Mouse (Mus musculus) hindbrain, embryonic 14.5 days (tissue): ENCODE results near the gene Bbx. TPM values are rescaled to one million over a fixed set of nuclear protein-coding genes. Genes with fewer than 3 reads are reported as not detected.
A peak's percentile ranks its signal among the peaks of the same experiment; 100 is the strongest.

Experiments used
- ATAC-seq: fragments of 200-750 bp; cut with Nextera tagmentation; 2 replicates; pipeline ENCODE4 v1.8.0; 2017; ENCODE audit warnings: moderate number of reproducible peaks, mild to moderate bottlenecking, moderate TSS enrichment, moderate library complexity; ENCODE audit not compliant: low FRiP score
- DNase-seq: peaks from one replicate; pipeline ENCODE4 v3.0.0-alpha.2; 2015; ENCODE audit warnings: low spot score
- H3K27ac ChIP-seq: fragments of 300-500 bp; sonication (generic); 2 replicates; pipeline ENCODE4 v1.5.1; 2014; ENCODE audit warnings: mild to moderate bottlenecking, moderate library complexity
- H3K27me3 ChIP-seq: fragments of 300-500 bp; sonication (generic); 2 replicates; pipeline ENCODE4 v1.6.1; 2014; ENCODE audit warnings: mild to moderate bottlenecking, low read length, mixed read lengths; ENCODE audit not compliant: control insufficient read depth, insufficient read depth
- H3K36me3 ChIP-seq: fragments of 300-500 bp; sonication (generic); replicated peaks from 2 replicates; pipeline ENCODE4 v1.6.1; 2014; ENCODE audit not compliant: control insufficient read depth, insufficient read depth
- H3K4me1 ChIP-seq: fragments of 300-500 bp; sonication (generic); replicated peaks from 2 replicates; pipeline ENCODE4 v1.6.1; 2014; ENCODE audit warnings: antibody characterized with exemption, low read length, mixed read lengths; ENCODE audit not compliant: control insufficient read depth, insufficient read depth
- H3K4me2 ChIP-seq: fragments of 300-500 bp; sonication (generic); replicated peaks from 2 replicates; pipeline ENCODE4 v1.6.1; 2014; ENCODE audit warnings: mild to moderate bottlenecking, moderate library complexity
- H3K4me3 ChIP-seq: fragments of 300-500 bp; sonication (generic); replicated peaks from 2 replicates; pipeline ENCODE4 v1.5.1; 2014; ENCODE audit warnings: mild to moderate bottlenecking, low read length
- H3K9ac ChIP-seq: fragments of 300-500 bp; sonication (generic); 2 replicates; pipeline ENCODE4 v1.6.1; 2014
- H3K9me3 ChIP-seq: fragments of 300-500 bp; sonication (generic); 2 replicates; pipeline ENCODE4 v1.6.1; 2016; ENCODE audit warnings: low read length; ENCODE audit not compliant: control insufficient read depth
- WGBS: fragments of 180-500 bp; shearing (Covaris S2); extraction: QIAGEN DNeasy Blood & Tissue Kit; methylation state at CpG from one replicate; pipeline ENCODE4 v1.1.7; 2014; 5-methylcytosine and 5-hydroxymethylcytosine counted together
- polyA plus RNA-seq: library from polyadenylated mRNA; unstranded; fragments of >200 nt; fragmentation: Nextera tagmentation; extraction: Ambion mirVana; gene quantifications from 2 replicates; pipeline ENCODE4 v1.2.1, GENCODE M21; 2014

Bbx gene
- polyA plus RNA-seq, 1 experiment from 2014 or later: 17.4 TPM

DNA sequence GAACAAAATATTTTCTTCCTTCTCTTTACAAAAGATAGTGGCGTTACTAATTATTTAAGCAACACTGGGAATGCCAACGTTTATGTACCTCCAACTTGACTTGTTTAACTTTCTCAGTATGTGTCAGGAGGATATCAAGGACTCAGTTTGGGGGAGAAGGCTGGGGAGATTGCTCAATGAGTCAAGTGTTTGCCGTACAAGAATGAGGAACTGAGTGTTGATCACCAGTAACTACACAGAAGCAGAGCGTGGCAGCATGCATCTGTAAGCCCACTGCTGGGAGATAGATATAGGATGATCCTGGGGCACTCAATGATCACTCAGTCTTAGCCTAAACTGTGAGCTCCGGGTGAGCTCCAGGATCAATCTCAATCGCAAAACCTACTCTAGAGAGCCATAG is 12.8 kb upstream of the Bbx start:
- DNase-seq (no peak), ATAC-seq (no peak)
- no peaks in the 10 kb centered on the region for H3K36me3 ChIP-seq
- no peak overlapping the region for H3K4me2 ChIP-seq
- H3K4me3 ChIP-seq: no peak overlapping the region
- no peak overlapping the region for H3K27ac ChIP-seq
- no peaks in the 10 kb centered on the region for H3K27me3 ChIP-seq
- no peaks in the 10 kb centered on the region for H3K9me3 ChIP-seq
- H3K9ac ChIP-seq: no peak overlapping the region
- 88% methylated on average over 6 of the region's 6 CpGs for WGBS
- no peaks in the 10 kb centered on the region for H3K4me1 ChIP-seq

DNA sequence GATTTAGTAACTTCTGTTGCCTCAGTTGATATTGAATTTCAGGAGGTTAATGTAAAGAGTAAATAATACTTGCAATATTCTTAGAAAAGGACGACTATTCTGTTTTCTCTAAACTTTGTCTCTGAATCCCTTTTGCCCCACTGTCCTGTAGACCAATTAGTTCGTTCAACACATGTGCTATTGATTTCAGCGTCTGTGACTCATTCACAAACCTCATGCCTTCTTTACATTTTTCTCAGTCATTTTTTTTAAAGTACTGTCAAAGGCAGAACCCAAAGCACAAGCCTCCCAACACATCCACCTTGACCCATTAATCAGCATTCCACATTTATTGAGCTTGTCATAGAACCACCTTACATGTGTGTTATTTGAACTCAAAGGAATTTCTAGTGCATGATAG is 6.6 kb upstream of the Bbx start:
- H3K4me2 ChIP-seq: no peak overlapping the region
- no peaks in the 10 kb centered on the region for H3K9me3 ChIP-seq
- H3K4me1 ChIP-seq: no peaks in the 10 kb centered on the region
- H3K27me3 ChIP-seq: no peaks in the 10 kb centered on the region
- 89% methylated on average over 3 of the region's 3 CpGs for WGBS
- no peak overlapping the region for H3K27ac ChIP-seq
- ATAC-seq (no peak), DNase-seq (no peak)
- no peaks in the 10 kb centered on the region for H3K36me3 ChIP-seq
- H3K4me3 ChIP-seq: no peak overlapping the region
- H3K9ac ChIP-seq: no peak overlapping the region

DNA sequence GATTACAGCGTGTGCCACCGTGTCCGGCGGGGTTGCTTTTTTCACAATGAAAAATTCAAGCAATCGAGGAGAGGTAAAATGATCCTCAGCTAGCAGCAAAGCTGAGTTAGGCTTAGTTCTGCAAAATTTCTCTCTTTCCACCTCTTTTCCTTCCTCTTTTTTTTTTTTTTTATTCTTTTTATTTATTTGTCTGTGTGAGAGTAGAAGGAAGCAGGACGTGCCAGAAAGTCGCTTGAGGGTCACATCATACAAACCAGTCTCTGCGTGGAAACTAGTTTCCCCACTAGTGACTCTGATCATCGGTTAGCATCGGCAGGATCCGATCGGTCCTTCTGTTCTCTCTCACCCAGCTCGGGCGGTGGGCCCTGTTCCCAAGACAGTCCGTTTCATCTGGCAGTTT is 5.6 kb upstream of the Bbx start:
- WGBS: 85% methylated on average over 15 of the region's 15 CpGs
- no peak for ATAC-seq

DNA sequence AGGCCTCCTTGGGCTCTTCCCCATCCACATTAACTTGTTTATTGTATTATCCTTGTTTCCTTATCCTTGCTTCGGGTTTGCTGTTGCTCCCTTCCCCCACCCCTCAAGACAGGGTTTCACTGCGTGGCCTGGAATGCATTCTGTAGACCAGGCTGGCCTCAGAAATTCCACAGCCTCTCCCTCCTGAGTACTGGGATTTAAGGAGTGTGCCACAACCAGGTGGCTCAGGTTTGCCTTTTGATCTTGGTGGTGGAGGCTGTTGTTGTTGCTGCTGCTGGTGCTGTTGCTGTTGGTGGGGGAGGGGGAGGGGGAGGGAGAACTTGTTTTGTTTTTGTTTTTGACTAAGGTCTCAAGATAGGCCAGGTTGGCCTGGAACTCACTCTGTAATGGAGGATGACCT is 5.1 kb upstream of the Bbx start:
- DNase-seq: no peak
- Histone ChIP-seq H3K9me3 (no peaks in the 10 kb centered on the region), H3K4me2 (no peak overlapping the region), H3K4me3 (no peak overlapping the region), H3K27ac (no peak overlapping the region), H3K27me3 (no peaks in the 10 kb centered on the region), H3K36me3 (no peaks in the 10 kb centered on the region), H3K4me1 (no peaks in the 10 kb centered on the region), H3K9ac (no peak overlapping the region)
- no peak for ATAC-seq
- 60% methylated on average over 2 of the region's 2 CpGs for WGBS

More for the DNA sequence above, 5.6 kb upstream of the Bbx start:
- Histone ChIP-seq H3K9me3 (no peaks in the 10 kb centered on the region), H3K27ac (no peak overlapping the region), H3K4me2 (no peak overlapping the region), H3K27me3 (no peaks in the 10 kb centered on the region), H3K4me1 (no peaks in the 10 kb centered on the region), H3K36me3 (no peaks in the 10 kb centered on the region), H3K9ac (no peak overlapping the region), H3K4me3 (no peak overlapping the region)
- no peak for DNase-seq

DNA sequence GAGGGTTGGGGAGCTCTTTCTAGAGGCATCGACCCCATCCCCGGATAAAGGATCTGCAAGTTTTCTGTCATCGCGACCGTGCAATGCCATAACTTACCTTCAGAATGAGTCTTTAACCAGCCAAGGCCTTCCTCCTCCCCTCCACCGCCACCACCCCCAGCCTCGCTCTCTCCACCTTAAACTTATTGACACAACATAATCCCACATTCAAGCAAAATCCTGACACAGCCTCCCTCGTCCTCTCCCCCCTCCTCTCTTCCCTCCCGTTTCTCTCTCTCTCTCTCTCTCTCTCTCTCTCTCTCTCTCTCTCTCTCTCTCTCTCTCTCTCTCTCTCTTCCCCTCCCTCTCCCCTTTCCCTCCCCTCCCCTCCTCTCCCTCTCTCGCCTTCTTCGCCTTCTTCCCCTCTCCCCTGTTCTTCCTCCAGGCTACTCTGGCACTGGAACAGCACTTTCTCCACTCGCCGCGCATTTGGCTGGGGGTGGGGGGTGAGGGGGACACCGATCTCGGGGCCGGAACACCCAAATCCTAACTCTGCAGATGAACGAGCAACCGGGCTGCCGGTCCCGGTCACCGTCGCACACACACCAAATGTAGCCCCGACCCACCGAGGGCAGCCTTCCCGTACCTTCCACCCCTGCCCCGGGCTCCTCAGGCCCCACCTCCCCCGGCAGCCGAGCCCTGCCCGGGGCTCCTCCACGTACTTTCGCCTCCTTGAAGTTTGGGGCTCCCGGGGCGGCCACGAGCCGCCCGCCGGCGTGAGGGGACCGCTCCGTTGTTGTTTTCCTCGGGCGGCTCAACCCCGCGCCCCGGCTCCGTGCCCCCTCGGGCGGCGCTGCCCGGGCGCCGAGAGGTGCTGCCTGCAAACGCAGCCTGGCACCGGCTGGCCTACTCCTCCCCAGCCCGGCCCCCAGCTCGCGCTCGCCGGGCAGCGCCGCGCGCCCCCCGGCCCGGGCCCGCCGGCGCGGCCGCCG is 894 bp downstream of the Bbx start:
- Histone ChIP-seq H3K27me3 (no peaks in the 10 kb centered on the region), H3K36me3 (no peaks in the 10 kb centered on the region), H3K4me2 (peak overlapping the region; percentile 98), H3K9ac (peak overlapping the region; percentile 88), H3K4me1 (0 out of 2 replicates have a peak, but pooled peaks cover 4% of the 10 kb centered on the region), H3K9me3 (no peaks in the 10 kb centered on the region), H3K4me3 (peak overlapping the region; percentile 93), H3K27ac (peak overlapping the region; percentile 93)
- peak; percentile 31 for DNase-seq
- peak; percentile 64 for ATAC-seq
- under 1% methylated on average over 60 of the region's 72 CpGs for WGBS

DNA sequence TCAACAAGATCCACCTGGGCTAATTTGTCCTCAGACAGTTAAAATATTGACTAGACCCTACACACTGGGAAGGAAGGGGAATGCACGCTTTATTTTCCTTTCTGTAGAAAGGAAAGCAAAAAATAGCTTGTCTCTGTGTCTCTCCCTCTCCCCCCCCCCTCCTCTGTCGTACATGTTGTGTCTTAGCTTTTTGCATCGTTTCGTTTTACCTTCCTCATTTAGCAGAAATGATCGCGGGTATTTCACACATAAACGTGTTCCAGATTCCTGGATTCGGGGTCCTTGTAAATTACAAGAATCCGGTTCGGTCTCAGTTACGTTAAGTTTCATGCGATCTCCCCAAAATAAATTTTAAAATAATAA is 1.7 kb downstream of the Bbx start:
- 0% methylated on average over 12 of the region's 12 CpGs for WGBS
- ATAC-seq (no peak), DNase-seq (peak; percentile 35)
- H3K4me2 ChIP-seq: peak overlapping the region; percentile 98
- no peaks in the 10 kb centered on the region for H3K9me3 ChIP-seq
- peak overlapping the region; percentile 88 for H3K9ac ChIP-seq
- H3K4me3 ChIP-seq: peak overlapping the region; percentile 93
- no peak overlapping the region for H3K27ac ChIP-seq
- 0 out of 2 replicates have a peak, but pooled peaks cover 4% of the 10 kb centered on the region for H3K4me1 ChIP-seq
- no peaks in the 10 kb centered on the region for H3K27me3 ChIP-seq
- no peaks in the 10 kb centered on the region for H3K36me3 ChIP-seq

DNA sequence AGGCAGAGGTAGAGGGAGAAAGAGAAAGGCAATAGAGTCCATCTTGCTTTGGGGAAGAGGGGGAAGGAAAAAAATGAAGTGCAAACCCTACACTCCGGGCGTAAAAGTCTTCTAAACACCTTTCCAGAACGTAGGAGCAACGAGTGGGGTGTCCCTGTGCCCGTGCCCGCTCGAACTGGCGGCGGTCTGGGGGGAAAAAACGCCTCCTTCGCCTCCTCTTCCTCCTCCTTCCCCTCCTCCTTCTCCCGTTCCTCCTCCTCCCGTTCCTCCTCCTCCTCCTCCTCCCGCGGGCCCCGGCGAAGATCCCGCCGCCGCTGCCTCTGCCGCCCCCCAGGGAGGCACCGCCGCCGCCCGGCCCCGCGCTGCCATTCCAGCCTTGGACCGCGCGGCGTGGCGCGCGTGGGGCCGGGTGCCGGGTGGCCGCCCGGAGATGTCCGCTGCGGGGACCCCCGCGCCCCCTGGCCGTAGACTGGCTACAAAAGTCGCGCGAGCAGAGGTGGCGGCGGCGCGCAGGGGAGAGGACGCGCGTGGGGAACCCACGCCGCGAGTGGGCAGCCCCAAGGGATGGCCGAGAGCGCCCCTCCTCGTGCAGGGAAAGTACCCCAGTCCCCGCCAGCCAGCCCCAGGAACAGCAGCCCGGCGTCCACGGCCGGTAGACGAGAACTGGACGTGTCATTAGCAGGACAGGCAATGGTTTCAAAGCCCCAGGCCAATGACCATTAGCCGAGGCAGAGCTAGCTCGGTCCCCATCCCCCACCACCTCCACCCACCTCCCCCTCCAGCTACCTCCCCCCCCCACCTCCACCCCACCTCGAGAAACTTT is 2.3 kb downstream of the Bbx start:
- under 1% methylated on average over 65 of the region's 69 CpGs for WGBS
- Histone ChIP-seq H3K27me3 (no peaks in the 10 kb centered on the region), H3K4me3 (peak overlapping the region; percentile 93), H3K9ac (peak overlapping the region; percentile 88), H3K4me1 (0 out of 2 replicates have a peak, but pooled peaks cover 4% of the 10 kb centered on the region), H3K4me2 (peak overlapping the region; percentile 98), H3K9me3 (no peaks in the 10 kb centered on the region), H3K27ac (peak overlapping the region; percentile 45; the same call in 1 of the 2 replicates), H3K36me3 (no peaks in the 10 kb centered on the region)
- peak; percentile 46 for DNase-seq
- no peak for ATAC-seq

DNA sequence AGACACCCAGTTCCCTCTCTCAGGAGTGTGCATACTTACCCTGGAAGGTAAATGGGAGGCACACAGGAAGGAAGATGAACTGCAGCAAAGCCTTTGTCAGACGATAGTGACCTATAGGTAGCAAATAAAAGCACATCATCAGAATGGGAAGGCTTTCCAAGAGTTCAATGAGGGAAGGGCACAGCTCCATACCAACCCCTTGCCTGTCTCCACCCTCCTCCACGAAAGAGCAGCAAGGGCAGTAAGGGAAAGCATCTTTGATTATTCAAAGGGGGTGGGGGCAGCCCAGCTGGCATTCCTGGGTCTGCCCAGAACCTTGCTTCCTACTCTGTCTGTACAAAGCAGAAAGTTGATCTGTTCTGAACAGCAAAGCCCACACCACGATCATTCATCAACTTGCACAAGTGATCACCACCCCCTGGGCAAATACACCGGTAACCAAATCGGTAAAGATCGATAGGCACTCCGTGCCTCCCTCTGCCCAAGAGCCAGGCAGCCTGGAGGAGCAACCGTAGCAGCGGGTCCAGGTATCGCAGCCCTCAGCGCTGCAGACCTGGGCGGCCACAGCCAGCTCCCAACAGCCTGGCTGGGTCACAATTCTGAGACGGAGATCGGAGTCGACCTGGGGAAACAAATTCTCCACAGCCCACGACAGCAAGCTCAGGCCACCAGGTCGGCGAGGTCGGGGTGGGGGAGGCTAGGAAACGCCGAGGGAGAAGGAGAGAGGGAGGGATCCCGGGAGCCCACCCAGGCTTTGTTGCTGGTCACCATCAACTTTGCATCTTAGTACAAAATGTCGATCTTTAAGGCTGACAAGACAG is 3.1 kb downstream of the Bbx start:
- 2% methylated on average over 23 of the region's 23 CpGs for WGBS
- H3K4me3 ChIP-seq: peak overlapping the region; percentile 93
- peak overlapping the region; percentile 88 for H3K9ac ChIP-seq
- H3K36me3 ChIP-seq: no peaks in the 10 kb centered on the region
- peak overlapping the region; percentile 98 for H3K4me2 ChIP-seq
- DNase-seq (peak; percentile 41), ATAC-seq (no peak)
- H3K4me1 ChIP-seq: 0 out of 2 replicates have a peak, but pooled peaks cover 4% of the 10 kb centered on the region
- H3K9me3 ChIP-seq: no peaks in the 10 kb centered on the region
- H3K27ac ChIP-seq: peak overlapping the region; percentile 45
- H3K27me3 ChIP-seq: no peaks in the 10 kb centered on the region
